Mouse (Mus musculus) midbrain, postnatal 0 days (tissue): ENCODE data around the gene Mrpl23. TPM values are rescaled to one million over a fixed set of nuclear protein-coding genes. Genes with fewer than 3 reads are reported as not detected.

Experiments
- ATAC-seq: fragments of 200-750 bp; cut with Nextera tagmentation; 2 replicates; pipeline ENCODE4 v1.8.0; 2017; ENCODE audit warnings: moderate number of reproducible peaks, mild to moderate bottlenecking, moderate TSS enrichment, moderate library complexity; ENCODE audit not compliant: low FRiP score
- DNase-seq: peaks from one replicate; pipeline ENCODE4 v3.0.0-alpha.2; 2015; ENCODE audit warnings: low spot score
- H3K27ac ChIP-seq: fragments of 300-500 bp; sonication (generic); 2 replicates; pipeline ENCODE4 v1.5.1; 2014; ENCODE audit warnings: low read depth, mild to moderate bottlenecking, low read length, mixed read lengths
- H3K27me3 ChIP-seq: fragments of 300-500 bp; sonication (generic); 2 replicates; pipeline ENCODE4 v1.6.1; 2014; ENCODE audit warnings: low read length, control low read depth, mixed read lengths; ENCODE audit not compliant: insufficient read depth
- H3K36me3 ChIP-seq: fragments of 300-500 bp; sonication (generic); 2 replicates; pipeline ENCODE4 v1.6.1; 2014; ENCODE audit warnings: low read length, control low read depth, mixed read lengths; ENCODE audit not compliant: insufficient read depth
- H3K4me1 ChIP-seq: fragments of 300-500 bp; sonication (generic); 2 replicates; pipeline ENCODE4 v1.6.1; 2014; ENCODE audit warnings: mild to moderate bottlenecking, control low read depth, antibody characterized with exemption, low read length, mixed read lengths; ENCODE audit not compliant: insufficient read depth
- H3K4me2 ChIP-seq: fragments of 300-500 bp; sonication (generic); 2 replicates; pipeline ENCODE4 v1.6.1; 2014; ENCODE audit warnings: low read depth, mild to moderate bottlenecking, low read length, mixed read lengths; ENCODE audit not compliant: poor library complexity, severe bottlenecking
- H3K4me3 ChIP-seq: fragments of 300-500 bp; sonication (generic); 2 replicates; pipeline ENCODE4 v1.5.1; 2014; ENCODE audit warnings: low read depth, mild to moderate bottlenecking, low read length, moderate library complexity
- H3K9ac ChIP-seq: fragments of 300-500 bp; sonication (generic); replicated peaks from 2 replicates; pipeline ENCODE4 v1.6.1; 2014; ENCODE audit warnings: mild to moderate bottlenecking, low read length, moderate library complexity, mixed read lengths; ENCODE audit not compliant: poor library complexity, severe bottlenecking
- H3K9me3 ChIP-seq: fragments of 300-500 bp; sonication (generic); 2 replicates; pipeline ENCODE4 v1.6.1; 2016; ENCODE audit warnings: low read length, control low read depth
- CTCF ChIP-seq: IDR thresholded peaks from 2 replicates; pipeline ENCODE4 v1.5.1; 2016; ENCODE audit warnings: antibody characterized with exemption, mild to moderate bottlenecking
- WGBS: fragments of 180-500 bp; shearing (Covaris S2); extraction: QIAGEN DNeasy Blood & Tissue Kit; methylation state at CpG from one replicate; pipeline ENCODE4 v1.1.7; 2014; 5-methylcytosine and 5-hydroxymethylcytosine counted together
- polyA plus RNA-seq: library from polyadenylated mRNA; unstranded; fragments of >200 nt; fragmentation: Nextera tagmentation; extraction: Ambion mirVana; gene quantifications from 2 replicates; pipeline ENCODE4 v1.2.1, GENCODE M21; 2015
- total RNA-seq: library from RNA; depleted of rRNA; stranded (reverse); fragments of >200 nt; gene quantifications from 2 replicates; pipeline ENCODE4 v1.2.3, GENCODE M21; 2014

Gene Mrpl23
- total and polyA plus RNA-seq, 2 experiments from 2014 or later: 24.6 to 60.8 TPM

DNA sequence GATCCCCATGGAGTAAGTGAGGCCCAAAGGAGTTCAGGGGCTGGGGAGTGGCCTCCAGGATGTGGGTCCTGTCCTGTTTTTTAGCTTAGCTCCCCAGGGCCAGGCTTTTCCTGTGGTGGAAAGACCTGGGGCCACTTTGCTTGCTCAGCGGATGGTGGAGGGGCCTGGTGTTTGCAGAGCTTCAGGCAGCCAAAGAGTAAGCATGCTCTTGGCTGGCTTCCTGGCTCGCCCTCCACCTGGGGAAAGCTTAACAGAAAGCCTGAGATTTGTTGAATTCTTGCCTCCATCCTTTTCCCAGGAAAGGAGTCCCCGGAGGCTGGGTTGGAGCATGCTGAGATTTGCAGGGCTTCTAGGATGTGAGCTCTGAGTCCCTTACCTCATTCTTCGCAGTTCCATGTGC, 2.6 kb downstream of the Mrpl23 start:
- H3K4me1 ChIP-seq: peaks cover 8% of the 10 kb centered on the region; the same call in 1 of the 2 replicates
- no peak for DNase-seq
- H3K27ac ChIP-seq: no peak overlapping the region
- H3K4me3 ChIP-seq: no peak overlapping the region
- WGBS: 85% methylated on average over 4 of the region's 4 CpGs
- H3K27me3 ChIP-seq: no peaks in the 10 kb centered on the region
- no peaks in the 10 kb centered on the region; the same call in 1 of the 2 replicates for H3K36me3 ChIP-seq
- H3K4me2 ChIP-seq: no peak overlapping the region
- H3K9me3 ChIP-seq: no peaks in the 10 kb centered on the region
- ATAC-seq: no peak
- no peak overlapping the region for H3K9ac ChIP-seq
- no peak for TF ChIP-seq CTCF

DNA sequence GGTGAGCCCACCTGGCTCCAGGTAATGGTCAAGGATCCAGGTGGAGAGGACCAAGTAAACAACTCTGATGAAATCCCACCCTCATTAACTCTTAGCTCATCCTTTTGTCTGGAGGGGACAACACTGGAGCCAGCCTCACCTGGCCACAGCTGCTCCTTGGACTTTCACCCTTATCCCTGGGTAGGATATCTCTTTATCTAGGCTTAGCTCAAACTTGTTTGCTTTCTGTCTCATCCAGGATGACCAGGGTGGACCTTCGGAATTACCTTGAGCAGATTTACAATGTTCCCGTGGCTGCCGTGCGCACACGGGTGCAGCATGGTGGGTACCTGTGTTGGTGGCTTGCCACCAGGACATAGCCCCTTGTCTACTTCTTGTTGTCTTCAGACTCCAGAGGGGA, 3.3 kb downstream of the Mrpl23 start:
- no peaks in the 10 kb centered on the region; the same call in 1 of the 2 replicates for H3K36me3 ChIP-seq
- no peak overlapping the region for H3K4me2 ChIP-seq
- no peak overlapping the region for H3K4me3 ChIP-seq
- no peak overlapping the region for H3K27ac ChIP-seq
- no peak overlapping the region for H3K9ac ChIP-seq
- no peaks in the 10 kb centered on the region for H3K27me3 ChIP-seq
- TF ChIP-seq CTCF: no peak
- DNase-seq: no peak
- ATAC-seq: no peak
- H3K9me3 ChIP-seq: no peaks in the 10 kb centered on the region
- H3K4me1 ChIP-seq: peaks cover 8% of the 10 kb centered on the region; the same call in 1 of the 2 replicates
- 98% methylated on average over 5 of the region's 5 CpGs for WGBS

DNA sequence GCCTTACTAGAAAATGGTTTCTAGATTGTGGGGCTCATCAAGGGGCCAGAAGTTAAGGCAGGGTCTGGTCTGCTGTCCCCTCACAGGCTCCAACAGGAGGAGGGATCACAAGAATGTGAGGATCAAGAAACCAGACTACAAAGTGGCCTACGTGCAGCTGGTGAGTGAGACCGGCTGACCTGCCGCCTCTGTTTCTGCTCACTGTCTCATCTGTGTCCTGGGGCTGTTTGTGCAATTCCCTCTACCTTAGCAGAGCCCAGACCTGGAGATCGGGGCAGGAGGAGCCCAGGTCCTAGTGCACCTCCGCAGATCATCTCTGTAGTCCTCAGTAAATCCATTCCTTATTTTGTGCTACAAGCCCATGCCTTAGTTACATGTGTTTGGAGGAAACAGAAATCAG, 4.7 kb downstream of the Mrpl23 start:
- H3K36me3 ChIP-seq: peaks cover 8% of the 10 kb centered on the region; the same call in 1 of the 2 replicates
- H3K27ac ChIP-seq: no peak overlapping the region
- no peak overlapping the region for H3K4me2 ChIP-seq
- 81% methylated on average over 5 of the region's 5 CpGs for WGBS
- no peak for TF ChIP-seq CTCF
- ATAC-seq: no peak
- H3K4me3 ChIP-seq: no peak overlapping the region
- H3K4me1 ChIP-seq: peaks cover 8% of the 10 kb centered on the region; the same call in 1 of the 2 replicates
- H3K27me3 ChIP-seq: no peaks in the 10 kb centered on the region
- no peak overlapping the region for H3K9ac ChIP-seq
- no peak for DNase-seq
- no peaks in the 10 kb centered on the region for H3K9me3 ChIP-seq

DNA sequence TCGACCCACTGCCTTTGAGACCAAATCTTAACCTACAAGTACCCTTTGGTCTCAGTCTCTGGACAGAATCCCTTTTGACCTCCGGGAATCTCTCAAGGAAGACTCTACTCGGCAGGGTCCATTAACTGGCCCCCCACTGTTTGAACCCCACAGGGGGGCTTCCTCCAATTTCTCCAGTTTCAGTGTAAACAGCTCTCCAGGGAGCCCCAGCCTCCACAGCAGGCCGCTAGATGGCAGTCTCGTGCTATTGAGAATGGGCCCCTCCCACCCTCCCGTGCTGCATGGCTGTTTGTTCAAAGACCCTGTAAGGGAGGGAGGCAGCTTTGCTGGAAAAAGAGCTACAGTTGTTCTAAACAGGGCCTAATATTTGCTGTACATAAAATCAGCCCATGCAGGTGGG, 5.4 kb downstream of the Mrpl23 start:
- Histone ChIP-seq H3K27me3 (no peaks in the 10 kb centered on the region), H3K36me3 (peaks cover 8% of the 10 kb centered on the region; the same call in 1 of the 2 replicates), H3K27ac (no peak overlapping the region), H3K9me3 (no peaks in the 10 kb centered on the region), H3K4me1 (peaks cover 8% of the 10 kb centered on the region; the same call in 1 of the 2 replicates), H3K9ac (no peak overlapping the region), H3K4me3 (no peak overlapping the region), H3K4me2 (no peak overlapping the region)
- 11% methylated on average over 6 of the region's 6 CpGs for WGBS
- peak; percentile 80 for DNase-seq
- TF ChIP-seq CTCF: peak; percentile 78
- no peak for ATAC-seq

DNA sequence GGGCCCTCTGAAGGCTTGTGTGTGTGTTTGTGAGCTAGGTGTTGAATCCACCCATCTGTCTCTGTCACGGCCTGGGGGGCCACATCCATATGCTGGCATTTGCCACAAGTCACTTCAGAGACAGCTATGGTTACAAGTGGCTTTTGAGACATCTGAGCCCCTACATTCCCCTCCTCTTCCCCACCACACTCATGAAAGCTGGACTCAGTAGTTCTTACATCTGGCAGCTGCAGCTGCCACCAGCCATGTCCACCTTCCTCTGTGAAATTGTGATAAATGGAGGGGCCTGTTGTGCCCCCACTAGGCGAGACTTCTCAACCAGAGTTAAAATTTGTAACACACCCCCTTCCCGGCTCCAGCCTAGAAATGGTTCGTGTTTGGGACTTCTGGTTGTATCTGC, 5.8 kb downstream of the Mrpl23 start:
- Histone ChIP-seq H3K36me3 (peaks cover 8% of the 10 kb centered on the region; the same call in 1 of the 2 replicates), H3K4me2 (no peak overlapping the region), H3K4me1 (peaks cover 8% of the 10 kb centered on the region; the same call in 1 of the 2 replicates), H3K4me3 (no peak overlapping the region), H3K9ac (no peak overlapping the region), H3K27me3 (no peaks in the 10 kb centered on the region), H3K9me3 (no peaks in the 10 kb centered on the region), H3K27ac (no peak overlapping the region)
- TF ChIP-seq CTCF: no peak
- ATAC-seq (no peak), DNase-seq (no peak)
- 47% methylated on average over 4 of the region's 4 CpGs for whole genome bisulfite sequencing

DNA sequence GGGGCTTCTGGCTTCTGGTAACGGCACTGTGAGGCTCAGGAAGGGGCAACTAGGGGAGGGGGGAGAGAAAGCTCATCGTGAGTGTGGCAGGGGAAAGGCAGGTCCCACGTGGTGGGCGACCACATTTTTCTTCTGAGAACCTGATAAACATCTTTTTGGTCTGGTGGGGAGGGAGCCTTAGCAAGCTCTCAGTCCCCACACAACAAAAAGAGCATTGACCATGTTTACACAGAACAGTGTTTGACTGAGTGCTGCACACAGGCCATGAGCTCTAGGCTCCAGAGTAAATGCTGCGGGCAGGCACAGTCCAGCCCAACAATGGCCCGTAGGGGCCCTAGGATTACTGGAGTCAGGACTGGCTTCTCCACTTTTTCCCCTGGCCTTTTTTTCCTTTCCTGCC, 6.3 kb downstream of the Mrpl23 start:
- H3K4me3 ChIP-seq: no peak overlapping the region
- peaks cover 5% of the 10 kb centered on the region; the same call in 1 of the 2 replicates for H3K4me1 ChIP-seq
- no peak for TF ChIP-seq CTCF
- ATAC-seq (no peak), DNase-seq (no peak)
- H3K27ac ChIP-seq: no peak overlapping the region
- H3K36me3 ChIP-seq: peaks cover 8% of the 10 kb centered on the region; the same call in 1 of the 2 replicates
- no peak overlapping the region for H3K9ac ChIP-seq
- H3K27me3 ChIP-seq: no peaks in the 10 kb centered on the region
- 21% methylated on average over 6 of the region's 6 CpGs for WGBS
- no peaks in the 10 kb centered on the region for H3K9me3 ChIP-seq
- no peak overlapping the region for H3K4me2 ChIP-seq
